Mouse (Mus musculus) midbrain, embryonic 10.5 days (tissue): ENCODE measurements around the gene Bcl11a. TPM values are rescaled to one million over a fixed set of nuclear protein-coding genes. Genes with fewer than 3 reads are reported as not detected.

ENCODE experiments used
- DNase-seq: peaks from one replicate; pipeline ENCODE4 v3.0.0-alpha.2; 2017; ENCODE audit warnings: low spot score
- H3K27ac ChIP-seq: fragments of 300-500 bp; sonication (generic); replicated peaks from 2 replicates; pipeline ENCODE4 v1.5.1; 2016; ENCODE audit warnings: mild to moderate bottlenecking
- H3K27me3 ChIP-seq: fragments of 300-500 bp; sonication (generic); 2 replicates; pipeline ENCODE4 v1.6.1; 2016; ENCODE audit warnings: low read depth, mild to moderate bottlenecking; ENCODE audit not compliant: poor library complexity, severe bottlenecking
- H3K36me3 ChIP-seq: fragments of 300-500 bp; sonication (generic); 2 replicates; pipeline ENCODE4 v1.6.1; 2016; ENCODE audit warnings: mild to moderate bottlenecking, moderate library complexity
- H3K4me1 ChIP-seq: fragments of 300-500 bp; sonication (generic); 2 replicates; pipeline ENCODE4 v1.6.1; 2016
- H3K4me3 ChIP-seq: fragments of 300-500 bp; sonication (generic); 2 replicates; pipeline ENCODE4 v1.5.1; 2016; ENCODE audit warnings: mild to moderate bottlenecking, moderate library complexity
- H3K9me3 ChIP-seq: fragments of 300-500 bp; sonication (generic); replicated peaks from 2 replicates; pipeline ENCODE4 v1.6.1; 2016; ENCODE audit warnings: mild to moderate bottlenecking
- WGBS: fragments of 180-500 bp; shearing (Covaris S2); methylation state at CpG from one replicate; pipeline ENCODE4 v1.1.7; 2016; 5-methylcytosine and 5-hydroxymethylcytosine counted together
- polyA plus RNA-seq: library from polyadenylated mRNA; unstranded; fragments of >200 nt; fragmentation: Nextera tagmentation; extraction: Ambion mirVana; gene quantifications from 2 replicates; pipeline ENCODE4 v1.2.1, GENCODE M21; 2016

Gene Bcl11a
- polyA plus RNA-seq, 1 experiment from 2014 or later = 15.8 TPM

DNA sequence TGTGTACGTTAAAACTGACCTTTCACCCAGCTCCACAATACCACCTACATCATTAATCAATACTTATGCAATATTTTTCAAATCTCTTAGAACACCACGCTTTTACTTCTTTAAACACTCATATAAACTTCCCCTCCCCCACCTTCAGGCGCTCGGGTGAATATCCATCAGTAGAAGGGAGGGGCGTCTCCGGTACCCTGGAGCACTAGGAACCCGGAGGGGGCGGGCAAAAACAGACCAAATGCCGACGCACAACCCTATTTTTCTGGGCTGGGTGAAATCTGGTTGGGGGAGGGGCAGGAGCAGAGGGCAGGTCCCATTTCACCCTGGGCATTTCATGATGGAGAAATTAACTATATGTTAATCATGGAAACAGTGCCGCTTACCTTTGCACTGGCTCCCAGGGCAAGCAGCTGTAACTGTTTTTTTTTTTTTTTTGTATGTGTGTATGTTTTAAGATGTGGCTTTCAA, 3.2 kb upstream of the Bcl11a start, which contains the start of gene A830031A19Rik:
A830031A19Rik (minus strand) TSS at position 421 of the 471 bp plus-strand sequence.
- Histone ChIP-seq H3K27ac (peak within 1 kb of the TSS; percentile 94), H3K4me1 (peaks cover 45% of the 10 kb centered on the region), H3K27me3 (peaks cover 53% of the 10 kb centered on the region), H3K9me3 (no peaks in the 10 kb centered on the region), H3K4me3 (peak within 1 kb of the TSS; percentile 76), H3K36me3 (no peaks in the 10 kb centered on the region)
- no peak for DNase-seq
- WGBS = under 1% methylated on average over 11 of the region's 11 CpGs

DNA sequence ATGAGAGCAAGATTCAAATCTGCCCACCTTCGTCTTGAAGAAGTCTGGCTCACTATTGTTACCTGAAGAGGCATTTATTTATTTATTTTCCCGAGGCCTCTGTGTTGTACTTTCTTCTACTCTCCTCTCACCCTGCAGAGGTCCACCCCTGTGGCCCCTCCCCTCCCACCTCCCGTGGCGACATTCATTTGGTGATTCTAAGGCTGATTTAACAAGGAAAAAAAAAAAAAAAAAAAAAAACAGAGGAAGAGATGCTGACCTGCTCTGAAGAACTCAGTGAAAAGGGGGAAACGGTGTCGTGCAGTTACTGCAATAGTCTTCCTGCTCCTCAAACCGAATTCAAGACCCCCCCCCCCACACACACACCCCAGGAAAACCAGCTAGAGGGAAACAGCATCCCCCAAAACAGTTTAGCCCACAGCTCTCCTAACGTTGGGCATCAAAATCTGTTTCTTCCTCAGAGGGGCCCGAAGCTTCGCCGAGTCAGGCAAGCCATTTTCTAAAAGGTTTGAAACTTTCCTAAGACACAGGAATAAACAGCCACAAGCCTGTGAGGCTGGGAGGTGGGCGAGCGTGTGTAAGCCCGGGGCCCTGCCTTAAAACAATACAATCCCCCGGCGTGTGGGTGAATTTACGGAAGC, 2.2 kb upstream of the Bcl11a start:
- Histone ChIP-seq H3K27ac (peak overlapping the region; percentile 94), H3K9me3 (no peaks in the 10 kb centered on the region), H3K4me3 (peak overlapping the region; percentile 76), H3K36me3 (no peaks in the 10 kb centered on the region), H3K27me3 (peaks cover 55% of the 10 kb centered on the region), H3K4me1 (peaks cover 55% of the 10 kb centered on the region)
- no peak for DNase-seq
- WGBS = under 1% methylated on average over 17 of the region's 17 CpGs

- peak overlapping the region; percentile 76 for H3K4me3 ChIP-seq
- H3K36me3 ChIP-seq = no peaks in the 10 kb centered on the region
- peaks cover 55% of the 10 kb centered on the region for H3K27me3 ChIP-seq
- peaks cover 60% of the 10 kb centered on the region for H3K4me1 ChIP-seq
- no peaks in the 10 kb centered on the region for H3K9me3 ChIP-seq
- WGBS = under 1% methylated on average over 32 of the region's 32 CpGs
- H3K27ac ChIP-seq = peak overlapping the region; percentile 94
- DNase-seq = peak; percentile 82
Observed at GRCm38 (mm10) chr11:24076127-24076650, 1.7 kb upstream of the Bcl11a start.

- Histone ChIP-seq H3K27ac (peak overlapping the region; percentile 94), H3K36me3 (no peaks in the 10 kb centered on the region), H3K9me3 (no peaks in the 10 kb centered on the region), H3K27me3 (peaks cover 50% of the 10 kb centered on the region), H3K4me1 (peaks cover 69% of the 10 kb centered on the region), H3K4me3 (peak overlapping the region; percentile 76)
- DNase-seq = peak; percentile 81
- WGBS = under 1% methylated on average over 56 of the region's 59 CpGs
Observed at GRCm38 (mm10) chr11:24076821-24077730, 780 bp upstream of the Bcl11a start.

DNA sequence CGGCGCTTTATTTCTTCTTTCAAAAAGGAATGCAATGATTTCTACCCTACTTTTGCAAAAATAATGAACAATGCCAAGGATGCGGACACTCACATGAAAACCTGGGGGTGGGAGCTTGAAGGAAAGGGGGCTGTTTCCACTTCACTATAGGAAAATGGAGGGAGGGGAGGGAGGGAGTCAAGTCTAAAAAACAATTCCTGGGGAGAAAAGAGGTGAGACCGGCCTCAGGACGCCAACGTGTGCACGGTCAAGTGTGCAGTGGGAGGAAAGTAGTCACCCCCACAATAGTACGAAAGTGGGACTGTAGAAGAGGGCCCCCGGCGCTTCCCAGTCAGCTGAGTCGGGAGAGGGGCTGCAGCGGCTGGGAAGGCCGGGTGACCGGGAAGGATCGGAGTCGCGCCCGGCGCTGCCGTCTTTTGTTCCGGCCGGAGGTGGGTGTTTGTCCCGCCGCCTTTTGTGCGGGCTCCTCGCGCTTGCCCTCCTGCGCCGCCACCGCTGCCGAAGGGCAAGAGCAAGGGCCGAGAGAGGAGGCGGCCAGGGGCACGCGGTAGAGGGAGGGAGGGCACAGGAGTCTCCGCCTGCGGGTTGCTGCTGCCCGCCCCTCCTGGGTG, 955 bp downstream of the Bcl11a start:
- Histone ChIP-seq H3K4me3 (peak overlapping the region; percentile 76), H3K9me3 (no peaks in the 10 kb centered on the region), H3K27me3 (peaks cover 50% of the 10 kb centered on the region), H3K4me1 (peaks cover 77% of the 10 kb centered on the region), H3K27ac (peak overlapping the region; percentile 94), H3K36me3 (no peaks in the 10 kb centered on the region)
- WGBS = under 1% methylated on average over 38 of the region's 38 CpGs
- DNase-seq = peak; percentile 81

GRCm38 (mm10) chr11:24079392-24080391, 1.8 kb downstream of the Bcl11a start:
- H3K27me3 ChIP-seq = peaks cover 42% of the 10 kb centered on the region
- DNase-seq = peak; percentile 75
- no peaks in the 10 kb centered on the region for H3K9me3 ChIP-seq
- under 1% methylated on average over 43 of the region's 43 CpGs for whole genome bisulfite sequencing
- peak overlapping the region; percentile 76 for H3K4me3 ChIP-seq
- peak overlapping the region; percentile 94 for H3K27ac ChIP-seq
- H3K4me1 ChIP-seq = peaks cover 68% of the 10 kb centered on the region
- no peaks in the 10 kb centered on the region for H3K36me3 ChIP-seq

DNA sequence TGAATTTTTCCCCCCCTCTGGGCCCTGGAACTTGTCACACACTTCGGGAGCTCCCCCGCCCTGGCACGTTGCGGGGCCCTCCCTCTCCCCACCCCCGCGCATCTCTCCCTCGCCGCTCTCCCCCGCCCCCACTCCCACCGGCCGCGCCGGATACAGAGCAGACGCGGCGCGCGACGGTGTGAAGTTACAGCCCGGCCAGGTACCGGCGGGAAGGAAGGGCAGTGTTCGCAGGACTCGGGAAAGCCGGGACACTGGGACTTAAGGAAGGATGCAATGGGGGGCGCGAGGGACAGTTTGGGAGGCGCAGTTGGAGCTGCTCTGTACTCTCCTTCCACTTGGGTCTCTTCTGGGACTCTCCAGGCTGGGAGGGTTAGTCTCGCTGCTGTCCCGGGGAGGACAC, 2.7 kb downstream of the Bcl11a start:
- DNase-seq = peak; percentile 74

GRCm38 (mm10) chr11:24081016-24081686, 3.3 kb downstream of the Bcl11a start:
- under 1% methylated on average over 35 of the region's 35 CpGs for WGBS
- Histone ChIP-seq H3K27me3 (peaks cover 43% of the 10 kb centered on the region), H3K4me3 (peak overlapping the region; percentile 76), H3K4me1 (peaks cover 56% of the 10 kb centered on the region), H3K27ac (peak overlapping the region; percentile 94), H3K9me3 (no peaks in the 10 kb centered on the region), H3K36me3 (peaks cover 12% of the 10 kb centered on the region)
- peak; percentile 76 for DNase-seq

More for the DNA sequence above, 2.7 kb downstream of the Bcl11a start:
- peaks cover 6% of the 10 kb centered on the region for H3K36me3 ChIP-seq
- peaks cover 38% of the 10 kb centered on the region for H3K27me3 ChIP-seq
- H3K27ac ChIP-seq = peak overlapping the region; percentile 94
- WGBS = under 1% methylated on average over 30 of the region's 30 CpGs
- peak overlapping the region; percentile 76 for H3K4me3 ChIP-seq
- H3K9me3 ChIP-seq = no peaks in the 10 kb centered on the region
- H3K4me1 ChIP-seq = peaks cover 60% of the 10 kb centered on the region

- peaks cover 18% of the 10 kb centered on the region for H3K36me3 ChIP-seq
- WGBS = under 1% methylated on average over 43 of the region's 43 CpGs
- H3K27ac ChIP-seq = peak overlapping the region; percentile 94
- no peaks in the 10 kb centered on the region for H3K9me3 ChIP-seq
- H3K4me1 ChIP-seq = peaks cover 53% of the 10 kb centered on the region
- peak; percentile 84 for DNase-seq
- H3K4me3 ChIP-seq = peak overlapping the region; percentile 76
- peaks cover 50% of the 10 kb centered on the region for H3K27me3 ChIP-seq
Observed at GRCm38 (mm10) chr11:24081687-24082384, 4.0 kb downstream of the Bcl11a start.

- H3K27ac ChIP-seq = peak overlapping the region; percentile 94
- peak overlapping the region; percentile 76 for H3K4me3 ChIP-seq
- peaks cover 48% of the 10 kb centered on the region for H3K4me1 ChIP-seq
- 17% methylated on average over 11 of the region's 11 CpGs for WGBS
- no peak for DNase-seq
- H3K9me3 ChIP-seq = no peaks in the 10 kb centered on the region
- H3K27me3 ChIP-seq = peaks cover 57% of the 10 kb centered on the region
- peaks cover 25% of the 10 kb centered on the region for H3K36me3 ChIP-seq
Observed at GRCm38 (mm10) chr11:24082385-24083075, 4.7 kb downstream of the Bcl11a start.
